8 mouse cellular contexts compared by ENCODE assay signal in genomic region chr3:146406007-146406341, GRCm38 (mm10). TPM values are rescaled to one million over a fixed set of nuclear protein-coding genes. Genes with fewer than 3 reads are reported as not detected.
DNase-seq lines count a peak whose midpoint lies in the region; ATAC-seq and TF ChIP-seq lines count a peak whose summit lies in the region.

No protein-coding gene starts in this region.

- peak overlapping the region; percentile 65 for H3K4me2 ChIP-seq in hindbrain, embryonic 16.5 days (ENCODE audit: low read length)
- peak overlapping the region; percentile 89 for H3K4me2 ChIP-seq in liver, embryonic 14.5 days (ENCODE audit: low read depth)

- peak overlapping the region; percentile 10; the same call in 1 of the 2 replicates for H3K9ac ChIP-seq in hindbrain, embryonic 16.5 days (ENCODE audit: low read depth, low read length)
- H3K9ac ChIP-seq in liver, embryonic 14.5 days (replicated peaks) = peak overlapping the region; percentile 100

- no peaks in the 10 kb centered on the region for H3K27me3 ChIP-seq in testis, adult 2 months (ENCODE audit: control insufficient read depth, insufficient read depth, low read length)
- no peaks in the 10 kb centered on the region for H3K27me3 ChIP-seq in hindbrain, embryonic 16.5 days (replicated peaks; ENCODE audit: control insufficient read depth, insufficient read depth, low read length)
- H3K27me3 ChIP-seq in liver, embryonic 14.5 days (ENCODE audit: control insufficient read depth, insufficient read depth, low read length) = no peaks in the 10 kb centered on the region
- H3K27me3 ChIP-seq in small intestine, adult 2 months (ENCODE audit: control insufficient read depth, insufficient read depth, low read length) = no peaks in the 10 kb centered on the region

- no peak for ATAC-seq in hindbrain, embryonic 16.5 days
- no peak for ATAC-seq in liver, embryonic 14.5 days (ENCODE audit: insufficient read depth)

- peak overlapping the region; percentile 98 for H3K27ac ChIP-seq in testis, adult 2 months (ENCODE audit: control insufficient read depth, insufficient read depth, low read depth, low read length)
- H3K27ac ChIP-seq in hindbrain, embryonic 16.5 days (ENCODE audit: low read depth, low read length) = no peak overlapping the region
- peak overlapping the region; percentile 99 for H3K27ac ChIP-seq in liver, embryonic 14.5 days
- H3K27ac ChIP-seq in small intestine, adult 2 months (ENCODE audit: insufficient read depth, low read depth, low read length) = peak overlapping the region; percentile 94

- H3K9me3 ChIP-seq in hindbrain, embryonic 16.5 days (ENCODE audit: control insufficient read depth, low read length) = no peaks in the 10 kb centered on the region
- no peaks in the 10 kb centered on the region for H3K9me3 ChIP-seq in liver, embryonic 14.5 days (ENCODE audit: control insufficient read depth, low read length)

- DNase-seq in testis, postnatal 14 days (ENCODE audit: low spot score) = no peak
- no peak for DNase-seq in liver, embryonic 14.5 days (ENCODE audit: low read depth in 3 of 3, low spot score in 3 of 3)
- no peak for DNase-seq in adrenal gland, postnatal 10 days
- no peak for DNase-seq in frontal cortex, postnatal 10 days (ENCODE audit: low spot score in 2 of 2)
- DNase-seq in layer of hippocampus, postnatal 36 days = no peak

- 59% methylated on average over 5 of the region's 5 CpGs for WGBS in hindbrain, embryonic 16.5 days
- WGBS in liver, embryonic 14.5 days (ENCODE audit: insufficient replicate concordance) = 32% methylated on average over 5 of the region's 5 CpGs
- WGBS in small intestine, adult 2 months = 27% methylated on average over 5 of the region's 5 CpGs

- no peak for TF ChIP-seq CTCF in testis, adult 2 months (IDR thresholded peaks at IDR 0.05; ENCODE audit: control insufficient read depth, insufficient read depth, insufficient replicate concordance, low read depth, low read length)
- no peak for TF ChIP-seq CTCF in liver, embryonic 14.5 days (IDR thresholded peaks at IDR 0.05; ENCODE audit: low read depth)
- no peak for TF ChIP-seq CTCF in small intestine, adult 2 months (IDR thresholded peaks at IDR 0.05; ENCODE audit: extremely low read depth, insufficient read length, insufficient replicate concordance, low read depth, low read length)

- TF ChIP-seq EP300 in liver, embryonic 14.5 days (IDR thresholded peaks at IDR 0.05; ENCODE audit: low read depth) = no peak

- H3K4me1 ChIP-seq in testis, adult 2 months (ENCODE audit: control insufficient read depth, insufficient read depth, low read length) = peaks cover 15% of the 10 kb centered on the region
- H3K4me1 ChIP-seq in hindbrain, embryonic 16.5 days (ENCODE audit: control insufficient read depth, insufficient read depth, low read depth, low read length) = peaks cover 24% of the 10 kb centered on the region
- H3K4me1 ChIP-seq in liver, embryonic 14.5 days (replicated peaks; ENCODE audit: control insufficient read depth in 2 of 2, insufficient read depth in 2 of 2, low read length in 1 of 2) = peaks cover 47 to 51% of the 10 kb centered on the region in 2 experiments
- peaks cover 22% of the 10 kb centered on the region; the same call in 1 of the 2 replicates for H3K4me1 ChIP-seq in small intestine, adult 2 months (ENCODE audit: control insufficient read depth, insufficient read depth, insufficient read length, low read length)

- peaks cover 5% of the 10 kb centered on the region for H3K36me3 ChIP-seq in testis, adult 2 months (ENCODE audit: control insufficient read depth, insufficient read depth, low read length)
- H3K36me3 ChIP-seq in hindbrain, embryonic 16.5 days (ENCODE audit: control insufficient read depth, insufficient read depth, low read length) = no peaks in the 10 kb centered on the region
- peaks cover 38% of the 10 kb centered on the region for H3K36me3 ChIP-seq in liver, embryonic 14.5 days (replicated peaks; ENCODE audit: control insufficient read depth, insufficient read depth, low read depth)
- H3K36me3 ChIP-seq in small intestine, adult 2 months (ENCODE audit: control insufficient read depth, insufficient read depth, low read length) = no peaks in the 10 kb centered on the region

- H3K4me3 ChIP-seq in testis, adult 2 months (ENCODE audit: control insufficient read depth, low read depth, low read length) = peak overlapping the region; percentile 99
- peak overlapping the region; percentile 93 for H3K4me3 ChIP-seq in hindbrain, embryonic 16.5 days (ENCODE audit: low read length)
- H3K4me3 ChIP-seq in liver, embryonic 14.5 days (ENCODE audit: insufficient read depth in 1 of 2, low read depth in 2 of 2, low read length in 2 of 2) = peak overlapping the region; percentile 98 to 99
- peak overlapping the region; percentile 70 for H3K4me3 ChIP-seq in small intestine, adult 2 months (ENCODE audit: low read depth, low read length)

- no peak for TF ChIP-seq POLR2A in testis, adult 2 months (IDR thresholded peaks at IDR 0.05; ENCODE audit: control insufficient read depth, low read depth, low read length)
- TF ChIP-seq POLR2A in small intestine, adult 2 months (IDR thresholded peaks at IDR 0.05; ENCODE audit: low read depth, low read length) = no peak

RNA-seq across cellular contexts. Expression of gene Ssx2ip, which starts 1.5 kb away (rescaled TPM):
- 91.9 and 94.7 TPM in 2 replicates for polyA plus RNA-seq in testis, adult 2 months (2012; rRNA removed)
- polyA plus RNA-seq in hindbrain, embryonic 16.5 days (2015; fragmentation: Nextera tagmentation; extraction: Ambion mirVana) = 17.9 and 18.8 TPM in 2 replicates
- polyA plus RNA-seq in liver, embryonic 14.5 days (2012; rRNA removed) = 22.7 and 34.9 TPM in 2 replicates
- 96.2 and 118 TPM in 2 replicates for polyA plus RNA-seq in liver, embryonic 14.5 days (2014; fragmentation: Nextera tagmentation; extraction: Ambion mirVana)
- polyA plus RNA-seq in small intestine, adult 2 months (2012; rRNA removed) = 6.3 and 9.6 TPM in 2 replicates
- 10 to 100 TPM; 12.5 to 17.3 TPM for total RNA-seq in adrenal gland, postnatal 10 days (2021)
- 100 to 1,000 TPM; 104 to 108 TPM for total RNA-seq in layer of hippocampus, postnatal 36 days (2021)

RNA-seq across cellular contexts. Expression of gene Ctbs, which starts 43.6 kb away (rescaled TPM):
- 1.0 and 1.6 TPM in 2 replicates for polyA plus RNA-seq in testis, adult 2 months (2012; rRNA removed)
- 5.0 and 5.7 TPM in 2 replicates for polyA plus RNA-seq in hindbrain, embryonic 16.5 days (2015; fragmentation: Nextera tagmentation; extraction: Ambion mirVana)
- polyA plus RNA-seq in liver, embryonic 14.5 days (2012; rRNA removed) = 1.3 and 1.7 TPM in 2 replicates
- polyA plus RNA-seq in liver, embryonic 14.5 days (2014; fragmentation: Nextera tagmentation; extraction: Ambion mirVana) = 5.2 and 5.4 TPM in 2 replicates
- polyA plus RNA-seq in small intestine, adult 2 months (2012; rRNA removed) = 0.41 and 0.70 TPM in 2 replicates
- total RNA-seq in adrenal gland, postnatal 10 days (2021) = 10 to 100 TPM in 1 of 2 experiments, 1 to 10 TPM in 1; 8.4 to 11.0 TPM
- total RNA-seq in layer of hippocampus, postnatal 36 days (2021) = 1 to 10 TPM; 7.1 to 8.7 TPM
